Mouse (Mus musculus) C2C12 (cell line): Measurements from ENCODE around the gene Slc44a5. TPM values are rescaled to one million over a fixed set of nuclear protein-coding genes. Genes with fewer than 3 reads are reported as not detected.

Experiments used
- H3K27me3 ChIP-seq: one replicate; pipeline ENCODE4 v1.6.1; 2011; ENCODE audit not compliant: control insufficient read depth, insufficient read depth, insufficient read length
- H3K36me3 ChIP-seq: one replicate; pipeline ENCODE4 v1.6.1; 2011; ENCODE audit not compliant: control insufficient read depth, insufficient read depth
- H3K4me3 ChIP-seq: one replicate; pipeline ENCODE4 v1.5.1; 2011; ENCODE audit warnings: mild to moderate bottlenecking, control low read depth; ENCODE audit not compliant: poor library complexity, insufficient read depth, severe bottlenecking
- H3K79me2 ChIP-seq: one replicate; pipeline ENCODE4 v1.6.1; 2011; ENCODE audit not compliant: control insufficient read depth, insufficient read depth
- H3K79me3 ChIP-seq: one replicate; pipeline ENCODE4 v1.6.1; 2011; ENCODE audit warnings: low read depth, control low read depth
- H3ac ChIP-seq: one replicate; pipeline ENCODE3; 2011; ENCODE audit warnings: low read depth; ENCODE audit not compliant: control insufficient read depth, insufficient read length
- CEBPB ChIP-seq: IDR thresholded peaks from one replicate; pipeline ENCODE4 v1.6.1; 2011; ENCODE audit warnings: low read depth, mild to moderate bottlenecking, control low read depth, moderate library complexity
- CTCF ChIP-seq: IDR thresholded peaks from one replicate; pipeline ENCODE4 v1.5.1; 2011; ENCODE audit not compliant: control insufficient read depth, insufficient read depth, insufficient read length
- FOSL1 ChIP-seq: IDR thresholded peaks from one replicate; pipeline ENCODE4 v1.8.0; 2011; ENCODE audit warnings: mild to moderate bottlenecking, low read length; ENCODE audit not compliant: poor library complexity, insufficient read depth, severe bottlenecking
- MAX ChIP-seq: IDR thresholded peaks from one replicate; pipeline ENCODE4 v1.6.1; 2011; ENCODE audit warnings: mild to moderate bottlenecking, control low read depth
- MYOD1 ChIP-seq: IDR thresholded peaks from one replicate; pipeline ENCODE4 v1.6.1; 2011; ENCODE audit warnings: low read depth; ENCODE audit not compliant: control insufficient read depth, insufficient read length
- MYOG ChIP-seq: IDR thresholded peaks from one replicate; pipeline ENCODE4 v1.6.1; 2011; ENCODE audit not compliant: control insufficient read depth, insufficient read length; ENCODE audit errors: extremely low read depth
- USF1 ChIP-seq: IDR thresholded peaks from one replicate; pipeline ENCODE4 v1.6.1; 2011; ENCODE audit warnings: low read depth, mild to moderate bottlenecking, control low read depth, moderate library complexity
- polyA plus RNA-seq: library from polyadenylated mRNA; unstranded; fragments of >200 nt; fragmentation: generic; extraction: Trizol; gene quantifications from one replicate; pipeline ENCODE4 v1.2.1, GENCODE M21; 2012; ENCODE audit warnings: missing spikeins

Gene Slc44a5
- polyA plus RNA-seq, 1 experiment, result 0.06 TPM

DNA sequence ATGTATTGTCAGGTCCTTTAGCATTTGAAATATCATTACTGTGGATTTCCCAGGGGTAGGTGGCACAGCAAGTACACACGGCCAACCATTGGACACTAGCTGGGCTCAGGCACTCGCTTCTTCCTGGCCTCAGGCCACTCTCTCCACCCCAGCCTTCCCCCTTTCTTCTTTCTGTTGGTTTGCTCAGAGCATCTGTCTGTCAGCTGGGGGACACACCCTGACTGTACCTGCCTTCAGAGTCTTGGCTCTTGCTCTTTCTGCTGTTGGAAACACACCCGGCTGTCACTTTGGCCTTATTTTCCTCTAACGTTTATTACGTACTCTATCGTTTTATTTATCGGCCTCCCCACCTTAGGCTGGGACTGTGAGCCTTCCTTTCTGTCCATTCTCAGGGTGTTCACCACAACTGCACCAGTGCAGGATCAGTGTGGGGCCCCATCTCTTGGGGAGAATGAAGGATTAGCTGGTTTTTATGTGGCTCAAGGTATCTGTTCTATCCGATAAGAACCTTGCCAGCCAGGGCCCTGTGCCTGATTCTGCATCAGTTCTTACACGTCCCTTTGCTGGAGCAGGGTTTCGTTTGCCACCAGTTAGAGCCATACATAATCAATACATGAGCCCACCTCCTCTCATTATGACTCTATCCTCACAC is 220.1 kb downstream of the Slc44a5 start:
- Histone ChIP-seq H3K4me3 (no peak overlapping the region), H3ac (no peak overlapping the region)
- TF ChIP-seq MYOG (no peak), CTCF (no peak), FOSL1 (no peak), USF1 (no peak), CEBPB (no peak), MAX (no peak)

DNA sequence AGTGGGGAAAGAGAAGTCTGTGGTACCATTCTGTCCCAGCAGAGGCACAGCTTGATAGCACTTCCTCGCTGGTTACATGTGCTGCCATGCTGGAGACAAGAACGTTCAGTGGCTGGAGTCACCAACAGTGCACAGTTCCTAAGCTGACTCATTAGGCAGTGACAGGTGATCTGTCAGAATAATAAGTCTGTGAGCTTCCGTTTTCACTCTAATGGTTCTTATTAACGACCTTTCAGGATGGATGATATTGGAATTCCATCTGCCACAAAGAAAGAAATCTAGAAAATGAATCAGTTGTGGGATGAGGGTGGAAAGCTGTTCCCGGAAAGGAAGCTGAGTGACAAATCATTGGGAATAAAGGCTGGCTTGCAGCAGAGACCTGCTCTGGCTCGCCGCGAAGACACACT is 227.2 kb downstream of the Slc44a5 start:
- H3K4me3 ChIP-seq, result no peak overlapping the region
- no peaks in the 10 kb centered on the region for H3K79me3 ChIP-seq
- H3K79me2 ChIP-seq, result no peaks in the 10 kb centered on the region
- no peaks in the 10 kb centered on the region for H3K27me3 ChIP-seq
- no peak overlapping the region for H3ac ChIP-seq
- H3K36me3 ChIP-seq, result no peaks in the 10 kb centered on the region
- TF ChIP-seq MYOD1, result peak; percentile 34
- TF ChIP-seq MYOG, result no peak

More for the DNA sequence above, 220.1 kb downstream of the Slc44a5 start:
- no peaks in the 10 kb centered on the region for H3K79me3 ChIP-seq
- no peaks in the 10 kb centered on the region for H3K36me3 ChIP-seq
- H3K79me2 ChIP-seq, result no peaks in the 10 kb centered on the region
- no peaks in the 10 kb centered on the region for H3K27me3 ChIP-seq

DNA sequence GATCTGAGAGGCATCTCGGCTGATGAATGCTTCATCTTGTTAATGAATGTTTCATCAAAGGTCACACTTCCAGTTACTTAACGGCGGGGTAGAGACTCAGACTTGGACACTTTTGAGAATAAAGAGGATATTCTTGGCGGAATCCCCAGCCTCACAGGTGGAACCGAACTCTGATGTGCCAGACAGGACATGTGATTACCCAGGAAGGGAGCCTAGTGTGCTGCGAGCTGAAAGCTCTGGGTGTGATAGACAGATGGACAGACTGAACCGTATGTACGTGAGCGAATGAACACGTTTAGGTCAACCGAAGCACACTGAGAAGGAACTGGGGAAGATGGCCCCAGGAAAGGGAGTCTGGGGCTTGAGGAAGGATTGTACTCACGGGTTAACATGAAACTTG is 228.6 kb downstream of the Slc44a5 start:
- H3K4me3 ChIP-seq, result no peak overlapping the region
- H3K27me3 ChIP-seq, result no peaks in the 10 kb centered on the region
- TF ChIP-seq MAX (no peak), MYOD1 (no peak), USF1 (no peak), MYOG (no peak), CTCF (no peak), CEBPB (no peak), FOSL1 (no peak)
- no peaks in the 10 kb centered on the region for H3K79me2 ChIP-seq
- no peaks in the 10 kb centered on the region for H3K79me3 ChIP-seq
- H3ac ChIP-seq, result no peak overlapping the region
- H3K36me3 ChIP-seq, result no peaks in the 10 kb centered on the region

DNA sequence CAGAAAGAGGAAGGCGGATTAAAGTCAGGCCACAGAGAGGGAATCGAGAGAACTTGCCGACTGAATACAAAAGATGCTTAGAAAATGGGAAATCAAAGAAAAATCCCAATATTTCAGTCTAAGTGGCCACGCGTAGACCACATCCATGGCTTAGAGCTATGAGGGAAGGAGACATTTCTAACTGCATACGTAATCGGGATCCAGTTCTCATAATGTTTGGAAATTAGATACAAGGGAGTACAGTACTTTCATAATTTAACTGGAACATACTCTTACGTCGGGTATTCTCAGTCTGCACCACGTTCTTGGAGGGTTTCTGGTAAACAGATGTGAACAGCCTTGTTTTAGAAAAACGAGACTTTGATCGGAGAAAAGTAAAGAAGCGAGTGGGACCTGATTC is 229.1 kb downstream of the Slc44a5 start:
- no peaks in the 10 kb centered on the region for H3K79me3 ChIP-seq
- no peak overlapping the region for H3K4me3 ChIP-seq
- no peaks in the 10 kb centered on the region for H3K79me2 ChIP-seq
- no peaks in the 10 kb centered on the region for H3K27me3 ChIP-seq
- no peak for TF ChIP-seq MAX
- no peak for TF ChIP-seq MYOD1
- no peak for TF ChIP-seq CTCF
- TF ChIP-seq MYOG, result no peak
- no peak for TF ChIP-seq FOSL1
- TF ChIP-seq CEBPB, result no peak
- no peak for TF ChIP-seq USF1
- H3ac ChIP-seq, result no peak overlapping the region
- H3K36me3 ChIP-seq, result no peaks in the 10 kb centered on the region

DNA sequence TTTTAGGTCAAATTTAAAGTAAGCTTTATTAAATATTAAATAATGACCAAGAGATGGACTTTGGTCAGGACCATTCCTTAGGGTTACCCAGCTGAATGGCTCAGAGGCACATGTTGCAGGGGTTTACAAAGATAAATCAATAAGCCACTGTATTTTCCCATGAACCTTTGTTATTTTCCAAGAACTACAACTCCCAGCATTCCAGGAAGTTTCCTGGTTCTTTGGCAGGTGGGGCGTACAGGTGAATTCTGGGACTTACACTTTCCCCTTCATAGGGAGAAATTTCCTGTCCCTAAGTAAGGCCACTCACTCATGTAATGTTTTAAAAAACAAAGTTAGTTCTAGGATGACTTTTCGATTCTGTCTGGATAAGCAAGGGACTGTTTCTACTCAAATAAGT is 235.2 kb downstream of the Slc44a5 start:
- Histone ChIP-seq H3K79me3 (no peaks in the 10 kb centered on the region), H3K27me3 (no peaks in the 10 kb centered on the region), H3ac (no peak overlapping the region), H3K4me3 (no peak overlapping the region), H3K79me2 (no peaks in the 10 kb centered on the region), H3K36me3 (no peaks in the 10 kb centered on the region)
- no peak for TF ChIP-seq FOSL1
- TF ChIP-seq USF1, result no peak
- no peak for TF ChIP-seq CEBPB
- TF ChIP-seq CTCF, result no peak
- no peak for TF ChIP-seq MAX
- no peak for TF ChIP-seq MYOD1
- no peak for TF ChIP-seq MYOG

DNA sequence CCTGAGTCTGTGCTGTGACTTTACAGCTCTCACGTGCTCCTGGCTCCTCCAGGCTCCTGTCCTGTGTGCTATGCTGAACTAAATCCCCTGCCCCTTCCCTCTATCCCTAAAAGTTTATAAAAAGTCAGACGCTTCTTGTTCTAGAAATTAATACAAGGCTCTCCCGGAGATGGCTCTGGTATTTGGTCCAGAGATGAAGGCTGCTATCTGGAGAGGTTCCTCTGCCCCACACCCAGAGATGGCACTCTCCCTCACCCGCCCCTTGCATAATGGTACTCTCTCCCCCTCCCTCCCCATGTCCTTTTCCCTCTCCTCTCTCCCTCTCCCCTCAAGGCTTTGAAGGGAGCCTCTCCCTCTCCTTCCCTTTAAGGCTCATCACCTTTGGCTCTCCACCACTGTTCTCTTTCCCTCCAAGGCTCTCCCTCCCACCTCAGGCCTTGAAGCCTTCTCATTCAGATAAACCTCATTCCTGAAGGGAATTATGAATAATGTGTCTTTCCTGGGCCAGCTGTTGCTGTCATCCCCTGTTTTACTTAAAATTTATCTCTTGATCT is 236.0 kb downstream of the Slc44a5 start:
- Histone ChIP-seq H3ac (no peak overlapping the region), H3K4me3 (no peak overlapping the region)
- TF ChIP-seq MYOD1 (peak; percentile 12), CTCF (no peak)

More for the DNA sequence above, 236.0 kb downstream of the Slc44a5 start:
- Histone ChIP-seq H3K79me2 (no peaks in the 10 kb centered on the region), H3K79me3 (no peaks in the 10 kb centered on the region), H3K36me3 (no peaks in the 10 kb centered on the region), H3K27me3 (no peaks in the 10 kb centered on the region)
